Mouse (Mus musculus): ENCODE data around the gene Pcdh11x. TPM values are rescaled to one million over a fixed set of nuclear protein-coding genes. Genes with fewer than 3 reads are reported as not detected.
"Not testable (repeated sequence)": the region's sequence is repeated elsewhere in the genome, so short reads cannot be mapped to it uniquely, and the experiment has no call there.

Gene Pcdh11x
- polyA plus RNA-seq (2021): 0.01 TPM

GRCm38 (mm10) chrX:120290011-120290899 is at the start of gene Pcdh11x:
Gene Pcdh11x (plus strand): TSS chrX:120290259.
- POLR2A ChIA-PET: no interaction called here
- in situ Hi-C loops (cut with MboI; ENCODE audit: low pct_unique_long_range_greater_than_20kb): no loop called here
- peaks cover 51% of the 10 kb centered on the region for H3K27me3 ChIP-seq
- DNase-seq (ENCODE audit: low read depth, low spot score): no peak
- CTCF ChIA-PET: no interaction called here
- no peak for TF ChIP-seq CTCF (IDR thresholded peaks at IDR 0.05)
- ATAC-seq: no peak

- CTCF ChIA-PET: no interaction called here
- TF ChIP-seq CTCF (IDR thresholded peaks at IDR 0.05): no peak
- ATAC-seq (no peak), DNase-seq (ENCODE audit: low read depth, low spot score) (no peak)
- in situ Hi-C loops (cut with MboI; ENCODE audit: low pct_unique_long_range_greater_than_20kb): no loop called here
- peaks cover 11% of the 10 kb centered on the region for H3K27me3 ChIP-seq
- POLR2A ChIA-PET: no interaction called here
Observed at GRCm38 (mm10) chrX:120260089-120260488, 30.0 kb upstream of the Pcdh11x start.

- CTCF ChIA-PET: interaction anchor here (0.7 kb wide), 1 partner anchor 8 kb away, joined by 3 read pairs; no protein-coding TSS in a partner anchor
- TF ChIP-seq CTCF (IDR thresholded peaks at IDR 0.05): peak; percentile 7
- ATAC-seq (no peak), DNase-seq (ENCODE audit: low read depth, low spot score) (no peak)
- peaks cover 32% of the 10 kb centered on the region for H3K27me3 ChIP-seq
- POLR2A ChIA-PET: no interaction called here
- in situ Hi-C loops (cut with MboI; ENCODE audit: low pct_unique_long_range_greater_than_20kb): no loop called here
Observed at GRCm38 (mm10) chrX:120285522-120285921, 4.5 kb upstream of the Pcdh11x start.

GRCm38 (mm10) chrX:120287502-120287901 is 2.6 kb upstream of the Pcdh11x start:
- no peak for DNase-seq (ENCODE audit: low read depth, low spot score)
- H3K27me3 ChIP-seq: peaks cover 36% of the 10 kb centered on the region
- in situ Hi-C loops (cut with MboI; ENCODE audit: low pct_unique_long_range_greater_than_20kb): no loop called here
- ChIA-PET CTCF (no interaction called here), POLR2A (no interaction called here)
- TF ChIP-seq CTCF (IDR thresholded peaks at IDR 0.05): no peak
- no peak for ATAC-seq

GRCm38 (mm10) chrX:120290900-120291280 is 831 bp downstream of the Pcdh11x start:
- DNase-seq (ENCODE audit: low read depth, low spot score) (no peak), ATAC-seq (no peak)
- in situ Hi-C loops (cut with MboI; ENCODE audit: low pct_unique_long_range_greater_than_20kb): no loop called here
- POLR2A ChIA-PET: no interaction called here
- peaks cover 49% of the 10 kb centered on the region for H3K27me3 ChIP-seq
- CTCF ChIA-PET: no interaction called here
- no peak for TF ChIP-seq CTCF (IDR thresholded peaks at IDR 0.05)

DNA sequence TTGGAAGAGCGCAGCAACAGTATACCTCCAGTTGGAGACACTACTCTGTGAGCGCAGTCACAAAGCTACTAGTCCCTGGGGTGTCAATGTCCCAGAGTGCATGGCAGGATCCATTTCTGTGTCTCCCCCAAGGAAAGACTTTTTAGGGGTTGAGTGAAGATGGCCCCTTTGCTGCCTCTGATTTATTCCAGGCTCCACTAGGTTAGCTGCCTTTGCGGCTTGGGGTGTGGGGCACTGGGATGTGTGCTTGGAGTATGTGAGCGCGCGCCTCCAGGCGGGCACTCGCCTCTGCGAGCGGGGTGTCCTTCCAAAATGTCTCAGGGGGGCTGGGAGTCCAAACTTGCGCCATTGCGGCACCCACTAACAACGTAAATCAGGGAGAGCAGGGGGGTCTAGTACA is 1.6 kb downstream of the Pcdh11x start:
- H3K27me3 ChIP-seq: peaks cover 44% of the 10 kb centered on the region
- DNase-seq (ENCODE audit: low read depth, low spot score): no peak
- POLR2A ChIA-PET: no interaction called here
- no peak for TF ChIP-seq CTCF (IDR thresholded peaks at IDR 0.05)
- CTCF ChIA-PET: no interaction called here
- no peak for ATAC-seq
- in situ Hi-C loops (cut with MboI; ENCODE audit: low pct_unique_long_range_greater_than_20kb): no loop called here

DNA sequence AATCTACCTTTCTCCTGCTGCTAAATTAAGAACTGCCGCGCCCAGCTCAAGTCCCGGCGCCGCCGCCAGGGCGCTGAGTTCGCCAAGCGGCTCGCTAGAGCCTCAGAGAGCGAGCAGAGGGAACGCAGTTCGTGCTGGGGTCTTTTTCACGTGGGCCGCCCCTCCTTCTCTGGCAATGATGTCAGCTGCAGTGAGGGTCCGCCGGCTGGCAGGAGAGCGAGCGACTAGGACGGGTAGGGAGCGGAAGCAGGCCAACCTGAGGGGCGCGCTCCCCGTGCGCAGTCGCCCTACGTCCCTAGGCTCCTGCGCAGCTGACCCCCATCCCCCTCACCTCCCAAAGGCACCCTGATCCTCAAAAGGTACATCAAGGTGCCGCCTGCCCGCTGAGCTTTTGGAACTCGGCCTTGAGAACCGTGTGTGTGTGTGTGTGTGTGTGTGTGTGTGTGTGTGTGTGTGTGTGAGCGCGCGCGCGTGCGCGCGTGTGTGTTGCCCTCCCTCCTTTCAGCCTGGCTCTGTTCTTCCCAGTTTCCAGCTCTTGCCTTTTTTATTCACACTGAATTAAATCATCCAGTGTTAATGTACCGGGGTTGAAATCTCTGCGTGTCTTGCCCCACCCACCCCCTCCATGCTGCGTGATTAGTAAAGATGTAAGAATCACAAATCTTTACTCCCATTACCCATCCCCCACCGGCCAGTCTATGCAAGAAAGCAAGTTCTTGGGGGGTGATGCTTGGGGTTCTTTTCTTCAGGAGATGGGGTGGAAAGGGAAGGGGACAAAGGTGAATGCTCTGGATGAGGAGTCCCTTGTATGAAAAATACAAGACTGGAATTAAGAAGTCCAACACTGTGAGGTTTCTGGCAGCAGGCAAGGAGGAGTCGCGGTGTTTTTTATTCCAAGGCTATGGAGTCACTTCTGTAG is 3.0 kb downstream of the Pcdh11x start:
- CTCF ChIA-PET: interaction anchor here (1.0 kb wide), 1 partner anchor 7 kb away, joined by 3 read pairs; no protein-coding TSS in a partner anchor
- in situ Hi-C loops (cut with MboI; ENCODE audit: low pct_unique_long_range_greater_than_20kb): no loop called here
- peaks cover 38% of the 10 kb centered on the region for H3K27me3 ChIP-seq
- POLR2A ChIA-PET: interaction anchor here (0.6 kb wide), 1 partner anchor 848 kb away, joined by 3 read pairs; no protein-coding TSS in a partner anchor
- no peak for ATAC-seq
- no peak for DNase-seq (ENCODE audit: low read depth, low spot score)
- no peak for TF ChIP-seq CTCF (IDR thresholded peaks at IDR 0.05)

DNA sequence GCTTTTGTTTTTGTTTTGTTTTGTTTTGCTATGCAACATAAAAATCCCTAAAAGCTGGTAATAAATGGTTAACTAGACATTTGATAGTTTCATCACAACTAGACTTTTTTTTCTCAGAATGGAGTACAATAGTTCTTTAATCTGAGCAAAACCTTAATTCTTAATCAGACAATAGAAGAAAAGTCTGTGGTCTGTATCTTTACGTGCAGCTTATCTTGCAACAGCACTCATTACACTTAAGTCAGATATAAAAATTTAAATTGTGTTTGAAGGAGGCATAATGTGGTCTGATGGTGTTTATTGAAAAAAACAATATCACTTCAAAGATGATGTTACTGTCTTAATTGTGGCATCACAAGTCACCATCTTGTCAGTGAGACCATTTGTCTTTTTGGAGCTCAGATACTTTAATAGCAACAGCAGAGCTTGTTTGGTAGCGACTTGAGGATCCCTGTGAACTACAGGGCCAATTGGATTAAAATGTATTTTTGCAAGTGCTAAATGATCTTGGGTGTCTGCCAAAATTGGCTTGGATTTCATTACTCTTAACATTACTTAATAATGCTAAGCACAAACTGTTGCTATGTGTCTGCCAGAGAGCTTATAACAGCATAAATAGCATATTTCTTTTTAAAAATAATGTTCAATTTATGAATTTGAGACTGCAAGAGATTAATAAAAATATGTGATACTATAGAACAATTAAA is 11.6 kb downstream of the Pcdh11x start:
- ChIA-PET CTCF (no interaction called here), POLR2A (no interaction called here)
- in situ Hi-C loops (cut with MboI; ENCODE audit: low pct_unique_long_range_greater_than_20kb): no loop called here
- ATAC-seq (no peak), DNase-seq (ENCODE audit: low read depth, low spot score) (no peak)
- peaks cover 23% of the 10 kb centered on the region for H3K27me3 ChIP-seq
- no peak for TF ChIP-seq CTCF (IDR thresholded peaks at IDR 0.05)

DNA sequence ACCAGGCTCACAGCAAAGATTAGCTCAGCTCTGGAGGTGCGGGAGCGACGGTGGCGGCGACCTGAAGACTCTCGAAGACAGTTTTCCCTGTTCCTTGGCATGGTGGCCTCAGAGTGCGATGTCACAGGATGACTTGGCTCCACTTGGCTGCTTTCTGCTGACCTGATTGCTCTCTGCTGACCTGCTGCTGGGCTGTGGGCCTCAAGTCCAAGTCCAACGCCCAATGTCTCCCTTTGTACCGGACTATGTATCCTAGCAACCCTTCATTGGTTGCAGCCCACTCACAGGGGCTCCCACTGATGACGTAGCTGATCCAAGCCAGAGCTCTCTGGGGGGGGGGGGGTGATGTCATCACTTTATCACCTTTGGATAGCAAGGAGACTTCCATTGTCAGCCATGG is 22.9 kb downstream of the Pcdh11x start, which contains the start of gene H2afb3:
H2afb3 (minus strand) TSS at position 101 of the 400 bp plus-strand sequence.
- ATAC-seq; CTCF ChIA-PET; in situ Hi-C loops (cut with MboI; ENCODE audit: low pct_unique_long_range_greater_than_20kb); DNase-seq (ENCODE audit: low read depth, low spot score); H3K27me3 ChIP-seq; POLR2A ChIA-PET: not testable (repeated sequence)

- CTCF ChIA-PET: no interaction called here
- DNase-seq (ENCODE audit: low read depth, low spot score): no peak
- no peak for ATAC-seq
- POLR2A ChIA-PET: no interaction called here
- no peak for TF ChIP-seq CTCF (IDR thresholded peaks at IDR 0.05)
- peaks cover 3% of the 10 kb centered on the region for H3K27me3 ChIP-seq
- in situ Hi-C loops (cut with MboI; ENCODE audit: low pct_unique_long_range_greater_than_20kb): no loop called here
Observed at GRCm38 (mm10) chrX:120466225-120466624, 176.2 kb downstream of the Pcdh11x start.
